Mouse (Mus musculus) skeletal muscle tissue, adult 2 months (tissue): ENCODE results near the gene Crebbp.
"Not testable (repeated sequence)": the region's sequence is repeated elsewhere in the genome, so short reads cannot be mapped to it uniquely, and the experiment has no call there.

Experiments
- DNase-seq: peaks from one replicate; pipeline ENCODE4 v3.0.0-alpha.2; 2012; ENCODE audit warnings: low read depth, low spot score

The Crebbp gene

GRCm38 (mm10) chr16:4213799-4214551 is at the start of gene Crebbp:
TSS of gene Crebbp (minus strand) at chr16:4213997.
- DNase-seq: peak; percentile 86

GRCm38 (mm10) chr16:4263486-4263885 is 49.7 kb upstream of the Crebbp start:
- no peak for DNase-seq

- DNase-seq: no peak
These were observed 43.7 kb upstream of the Crebbp start for GRCm38 (mm10) chr16:4257546-4257945.

- DNase-seq: no peak
These were observed 35.0 kb upstream of the Crebbp start for GRCm38 (mm10) chr16:4248791-4249190.

- DNase-seq: not testable (repeated sequence)
These were observed 31.4 kb upstream of the Crebbp start for GRCm38 (mm10) chr16:4245241-4245640.

GRCm38 (mm10) chr16:4236131-4236530 is 22.3 kb upstream of the Crebbp start:
- DNase-seq: no peak

- DNase-seq: no peak
These were observed 21.8 kb upstream of the Crebbp start for GRCm38 (mm10) chr16:4235587-4235986.

GRCm38 (mm10) chr16:4225841-4226240 is 12.0 kb upstream of the Crebbp start:
- no peak for DNase-seq

GRCm38 (mm10) chr16:4214631-4215240 is 939 bp upstream of the Crebbp start:
- DNase-seq: peak; percentile 32

GRCm38 (mm10) chr16:4212963-4213798 is 616 bp downstream of the Crebbp start:
- peak; percentile 40 for DNase-seq

GRCm38 (mm10) chr16:4212167-4212962 is 1.4 kb downstream of the Crebbp start:
- no peak for DNase-seq

GRCm38 (mm10) chr16:4210290-4210689 is 3.5 kb downstream of the Crebbp start:
- no peak for DNase-seq

- DNase-seq: no peak
These were observed 10.2 kb downstream of the Crebbp start for GRCm38 (mm10) chr16:4203592-4203991.

- DNase-seq: no peak
These were observed 13.8 kb downstream of the Crebbp start for GRCm38 (mm10) chr16:4199995-4200394.

- DNase-seq: no peak
These were observed 14.2 kb downstream of the Crebbp start for GRCm38 (mm10) chr16:4199566-4199965.

- DNase-seq: no peak
These were observed 15.8 kb downstream of the Crebbp start for GRCm38 (mm10) chr16:4198004-4198403.

- DNase-seq: no peak
These were observed 23.6 kb downstream of the Crebbp start for GRCm38 (mm10) chr16:4190166-4190565.

- DNase-seq: no peak
These were observed 38.7 kb downstream of the Crebbp start for GRCm38 (mm10) chr16:4175134-4175533.

- no peak for DNase-seq
These were observed 44.3 kb downstream of the Crebbp start for GRCm38 (mm10) chr16:4169530-4169929.

- no peak for DNase-seq
These were observed 45.3 kb downstream of the Crebbp start for GRCm38 (mm10) chr16:4168476-4168875.

- DNase-seq: peak; percentile 25
These were observed 52.9 kb downstream of the Crebbp start for GRCm38 (mm10) chr16:4160898-4161247.
